Mouse (Mus musculus) lung, adult 2 months (tissue): ENCODE data around the gene Nptx1. TPM values are rescaled to one million over a fixed set of nuclear protein-coding genes. Genes with fewer than 3 reads are reported as not detected.

ENCODE experiments used
- DNase-seq: peaks from one replicate; pipeline ENCODE4 v3.0.0; 2022
- H3K4me1 ChIP-seq: fragments of 200-500 bp; 2 replicates; pipeline ENCODE4 v1.6.1; 2011; ENCODE audit warnings: low read length; ENCODE audit not compliant: control insufficient read depth, insufficient read depth
- H3K4me3 ChIP-seq: fragments of 200-500 bp; replicated peaks from 2 replicates; pipeline ENCODE3; 2011; ENCODE audit warnings: low read depth, mild to moderate bottlenecking, control low read depth, low read length; ENCODE audit errors: extremely low read depth
- CTCF ChIP-seq: fragments of 200-500 bp; IDR thresholded peaks from 2 replicates; pipeline ENCODE4 v1.5.1; 2011; ENCODE audit warnings: mild to moderate bottlenecking, low read length, control low read depth; ENCODE audit not compliant: insufficient read depth
- POLR2A ChIP-seq: fragments of 200-500 bp; IDR thresholded peaks from 2 replicates; pipeline ENCODE4 v1.6.1; 2011; ENCODE audit warnings: low read depth, mild to moderate bottlenecking, control low read depth, low read length, borderline replicate concordance; ENCODE audit errors: extremely low read depth
- WGBS: fragments of 180-500 bp; shearing (Covaris S2); methylation state at CpG from one replicate; pipeline ENCODE4 v1.1.7; 2018; 5-methylcytosine and 5-hydroxymethylcytosine counted together
- polyA plus RNA-seq: library from polyadenylated mRNA; depleted of rRNA; stranded (reverse); fragments of >200 nt; gene quantifications from 2 replicates; pipeline ENCODE4 v1.2.3, GENCODE M21; 2012

The Nptx1 gene
- polyA plus RNA-seq, 1 experiment, result 8.7 TPM

DNA sequence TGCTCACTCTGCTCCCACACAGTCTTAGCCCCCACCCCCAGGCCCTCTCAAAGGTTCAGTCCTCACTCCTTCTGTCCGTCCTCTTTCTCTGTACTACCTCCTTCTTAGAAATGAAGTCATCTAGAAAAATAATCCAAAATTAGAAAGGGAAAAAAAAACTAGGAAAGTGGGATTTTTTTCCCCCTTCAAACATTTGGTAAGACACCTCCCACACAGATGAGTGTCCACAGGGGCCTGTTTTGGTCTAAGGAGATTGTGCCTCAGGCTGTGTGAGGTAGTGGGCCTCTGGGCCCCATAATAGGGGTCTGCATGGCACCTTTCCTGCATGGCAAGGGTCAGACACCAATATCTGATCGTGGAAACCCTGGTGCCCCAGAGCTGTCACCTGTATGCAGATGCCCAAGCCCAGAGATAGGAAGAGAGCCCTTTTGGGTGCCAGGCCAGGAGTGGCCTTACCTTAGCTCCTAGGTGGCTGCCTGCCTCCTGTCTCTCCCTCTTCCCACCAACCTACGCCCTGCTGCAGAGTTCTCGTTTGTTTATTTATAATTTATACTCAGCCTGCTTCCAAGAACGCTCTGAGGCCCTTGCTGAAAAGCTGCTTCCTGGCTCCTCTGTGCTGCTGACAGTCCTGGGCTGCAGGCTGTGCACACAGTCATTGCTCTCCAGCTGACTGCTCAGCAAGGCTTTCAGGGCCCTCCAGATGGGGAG lies 27.4 kb downstream of the Nptx1 start:
- Histone ChIP-seq H3K4me1 (peaks cover 8% of the 10 kb centered on the region), H3K4me3 (no peak overlapping the region)
- no peak for DNase-seq
- TF ChIP-seq CTCF (no peak), POLR2A (no peak)
- WGBS, result 27% methylated on average over 5 of the region's 5 CpGs

DNA sequence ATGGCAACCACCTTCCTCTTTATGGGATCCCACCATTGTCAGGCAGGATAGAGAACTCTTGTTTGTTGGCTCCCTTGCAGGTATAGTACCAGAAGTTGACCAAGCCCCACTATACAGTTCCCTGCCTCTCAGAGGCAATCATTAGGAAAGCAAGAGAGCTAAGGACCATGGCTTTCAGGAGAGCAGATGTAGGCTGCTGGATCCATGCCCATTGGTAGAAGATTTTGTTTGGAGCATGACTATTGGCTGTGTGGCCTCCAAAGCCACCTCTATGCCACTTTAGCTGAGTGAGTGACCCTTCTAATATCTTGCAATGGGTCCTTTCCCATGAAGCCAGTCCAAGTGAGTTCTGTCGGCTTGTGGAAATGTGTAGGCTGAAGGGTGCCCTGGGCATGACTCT lies 28.2 kb downstream of the Nptx1 start:
- no peak overlapping the region for H3K4me3 ChIP-seq
- no peak for TF ChIP-seq POLR2A
- no peak for TF ChIP-seq CTCF
- WGBS, result 84% methylated on average over 1 of the region's 1 CpGs
- H3K4me1 ChIP-seq, result peaks cover 8% of the 10 kb centered on the region
- no peak for DNase-seq

DNA sequence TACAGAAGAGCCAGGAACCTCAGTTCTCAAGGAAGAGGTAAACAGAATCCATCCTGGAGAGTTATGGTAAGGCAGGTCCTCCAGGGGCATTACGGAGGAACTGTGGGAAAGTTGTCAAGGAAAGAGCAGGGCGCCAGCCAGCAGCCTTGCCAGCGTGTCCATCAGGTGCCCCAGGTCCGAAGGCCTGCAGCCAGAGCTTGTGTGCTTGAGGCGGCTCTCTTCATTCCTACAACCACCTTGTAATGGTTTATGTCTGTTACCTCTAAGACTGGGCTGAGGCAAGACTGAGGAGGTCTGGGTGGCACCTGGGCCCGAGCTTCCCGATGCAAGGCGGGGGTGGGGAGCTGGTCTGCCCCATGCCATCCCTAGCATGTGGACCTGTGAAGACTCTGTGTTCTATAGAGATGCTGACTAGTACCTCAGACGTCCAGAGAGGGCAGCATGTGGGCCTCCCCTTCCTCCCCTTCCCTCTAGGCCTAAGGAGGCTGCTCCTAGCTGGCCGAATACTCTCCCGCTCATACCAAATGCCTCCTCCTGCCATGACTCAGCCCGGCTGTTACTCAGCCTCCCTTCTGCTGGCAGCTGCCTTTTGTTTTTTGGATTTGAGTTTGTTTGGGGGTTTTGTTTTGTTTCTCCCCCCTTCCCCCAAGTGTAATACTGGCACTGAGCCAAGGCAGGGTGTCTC lies 30.7 kb downstream of the Nptx1 start:
- Histone ChIP-seq H3K4me1 (no peaks in the 10 kb centered on the region; the same call in none of the 2 replicates), H3K4me3 (no peak overlapping the region)
- DNase-seq, result no peak
- whole genome bisulfite sequencing, result 71% methylated on average over 12 of the region's 12 CpGs
- TF ChIP-seq POLR2A, result no peak
- no peak for TF ChIP-seq CTCF

DNA sequence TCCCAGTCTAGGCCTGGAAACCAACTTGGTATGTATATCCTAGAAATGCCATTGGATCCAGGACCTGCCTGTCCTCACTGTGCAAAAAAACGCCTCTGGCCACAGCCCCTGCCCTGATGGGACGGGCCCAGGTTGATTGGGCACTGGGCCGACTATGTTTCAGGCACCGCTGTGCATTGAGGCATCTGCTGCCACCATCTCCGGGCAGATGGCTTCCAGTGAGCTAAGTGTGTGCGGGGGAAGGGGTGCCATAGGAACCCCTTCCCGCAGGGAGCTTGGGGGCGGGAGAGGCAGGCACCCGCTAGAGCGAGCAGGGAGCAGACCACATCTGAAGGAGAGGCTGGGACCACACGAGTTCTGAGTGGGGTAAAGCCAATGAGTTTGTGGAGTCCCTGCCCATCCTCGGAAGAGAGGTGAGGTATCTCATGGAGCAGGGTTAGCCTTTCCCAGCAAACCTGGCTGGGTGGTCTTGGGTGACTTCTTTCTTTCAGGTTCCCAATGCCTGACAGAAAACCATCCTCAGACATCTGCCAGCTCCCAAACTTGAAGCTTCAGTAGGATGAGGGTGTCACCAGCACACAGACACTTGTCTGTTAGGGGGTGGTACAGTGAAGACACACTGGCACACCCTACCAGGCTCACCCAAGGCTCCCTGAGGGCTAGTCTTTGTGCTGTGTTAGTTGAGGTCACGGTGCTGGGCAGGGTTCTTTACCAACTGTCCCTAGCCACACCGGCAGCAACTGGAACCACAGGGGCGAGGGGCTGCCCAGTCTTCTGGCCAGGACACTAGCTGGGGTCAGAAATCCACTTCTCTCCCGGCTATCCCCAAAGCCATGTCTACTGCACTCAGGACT lies 31.5 kb downstream of the Nptx1 start:
- Histone ChIP-seq H3K4me3 (no peak overlapping the region), H3K4me1 (no peaks in the 10 kb centered on the region; the same call in none of the 2 replicates)
- TF ChIP-seq CTCF, result no peak
- TF ChIP-seq POLR2A, result no peak
- DNase-seq, result no peak
- 83% methylated on average over 16 of the region's 16 CpGs for WGBS

DNA sequence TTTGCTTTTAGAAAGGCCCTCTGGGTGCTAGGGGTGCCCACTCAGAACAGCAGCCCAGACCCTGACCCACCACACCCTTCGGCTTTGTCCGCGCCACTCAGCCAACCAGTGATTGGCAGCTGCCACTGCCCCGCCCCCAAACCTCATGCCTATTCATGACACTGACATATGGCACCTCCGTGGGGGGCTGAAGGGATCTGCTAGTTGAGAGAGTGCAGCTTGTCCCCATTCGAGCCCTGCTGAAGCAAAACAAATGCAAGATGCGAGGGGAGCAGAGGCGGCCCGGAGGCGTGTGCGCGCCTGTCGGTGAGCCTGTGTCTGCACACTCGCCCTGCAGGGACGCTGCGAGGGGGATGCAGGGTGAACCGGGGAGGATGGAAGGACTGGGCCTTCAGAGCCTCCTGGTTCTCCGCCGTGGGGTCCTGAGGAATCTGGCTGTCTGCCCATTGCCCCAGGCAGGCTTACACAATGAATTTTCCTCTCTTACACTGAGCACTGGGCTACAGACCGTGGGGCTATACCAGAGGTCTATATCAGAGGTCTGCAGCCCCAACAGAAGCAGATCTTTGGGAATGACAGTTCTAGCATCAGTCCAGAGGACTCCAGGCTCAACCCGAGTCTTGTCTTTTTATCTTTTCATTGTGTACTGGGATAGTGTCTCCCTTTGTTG lies 32.5 kb downstream of the Nptx1 start:
- WGBS, result 19% methylated on average over 21 of the region's 21 CpGs
- no peak for TF ChIP-seq CTCF
- TF ChIP-seq POLR2A, result no peak
- no peaks in the 10 kb centered on the region; the same call in 1 of the 2 replicates for H3K4me1 ChIP-seq
- DNase-seq, result no peak
- H3K4me3 ChIP-seq, result no peak overlapping the region

DNA sequence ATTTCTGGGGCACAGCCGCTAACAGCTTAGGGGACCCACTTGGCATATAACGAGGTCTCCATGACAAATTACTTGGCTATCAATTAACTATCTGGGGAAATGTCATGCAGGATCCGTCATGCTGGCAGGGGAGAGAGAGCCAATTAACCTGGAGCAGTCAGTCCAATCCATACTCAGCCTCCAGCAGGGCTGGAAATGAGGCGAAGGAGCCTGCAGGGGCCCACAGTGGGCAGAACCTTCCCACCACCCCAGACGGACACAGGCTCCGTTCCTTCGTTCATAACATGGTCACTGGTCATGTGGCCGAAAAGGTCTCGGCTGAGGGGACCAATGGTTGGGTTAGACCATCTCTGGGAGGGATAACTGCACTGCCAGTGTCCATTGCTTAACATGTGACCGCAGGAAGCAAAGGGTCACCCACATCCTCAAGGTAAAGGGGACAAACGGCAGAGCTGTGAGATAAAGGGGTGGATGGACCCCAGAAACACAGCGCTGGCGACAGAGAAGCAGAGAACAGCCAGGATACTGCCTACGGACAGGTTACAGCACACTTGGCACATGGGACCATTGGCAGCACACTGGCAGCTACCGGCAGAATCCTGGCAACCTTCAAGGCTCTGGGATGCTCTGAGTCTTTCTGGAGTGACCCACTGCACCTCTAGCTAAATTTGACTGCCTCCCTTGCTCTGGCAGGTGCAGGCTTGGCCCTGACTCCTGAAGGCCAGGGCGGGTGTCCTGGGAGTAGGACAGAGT lies 33.3 kb downstream of the Nptx1 start:
- TF ChIP-seq CTCF, result no peak
- no peak for TF ChIP-seq POLR2A
- Histone ChIP-seq H3K4me1 (no peaks in the 10 kb centered on the region), H3K4me3 (no peak overlapping the region)
- WGBS, result 60% methylated on average over 16 of the region's 16 CpGs
- no peak for DNase-seq

DNA sequence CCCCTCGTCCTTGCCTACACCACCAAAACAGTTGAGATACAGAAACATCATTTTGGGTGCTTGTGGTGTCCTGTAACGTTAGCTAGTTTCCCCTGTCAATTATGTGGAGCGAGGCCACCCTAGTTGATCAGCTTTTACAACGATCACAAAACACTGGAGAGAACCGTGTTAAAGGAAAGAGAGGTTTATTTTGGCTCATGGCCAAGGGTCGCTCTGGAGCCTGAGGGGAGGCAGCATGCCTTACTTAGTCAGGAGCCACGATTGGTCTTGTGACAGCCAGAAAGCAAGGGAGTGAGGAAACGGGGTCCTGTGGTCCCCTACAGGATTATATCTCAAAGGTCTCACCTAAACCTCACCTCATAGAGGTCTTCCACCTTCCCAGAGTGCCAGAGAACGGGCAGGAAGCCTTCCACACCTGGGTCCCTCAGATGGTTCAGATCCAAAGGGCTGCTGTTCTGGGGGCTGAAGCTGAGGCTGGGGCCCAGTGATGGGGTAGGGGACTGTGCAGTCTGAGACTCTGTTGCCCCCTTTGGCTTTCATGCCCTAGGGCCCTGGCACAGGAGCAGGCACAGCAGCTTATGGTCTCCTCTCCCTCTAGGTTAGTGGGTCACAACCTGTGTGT lies 34.4 kb downstream of the Nptx1 start:
- 28% methylated on average over 9 of the region's 9 CpGs for WGBS
- Histone ChIP-seq H3K4me3 (no peak overlapping the region), H3K4me1 (no peaks in the 10 kb centered on the region)
- TF ChIP-seq POLR2A, result no peak
- no peak for TF ChIP-seq CTCF
- DNase-seq, result no peak

DNA sequence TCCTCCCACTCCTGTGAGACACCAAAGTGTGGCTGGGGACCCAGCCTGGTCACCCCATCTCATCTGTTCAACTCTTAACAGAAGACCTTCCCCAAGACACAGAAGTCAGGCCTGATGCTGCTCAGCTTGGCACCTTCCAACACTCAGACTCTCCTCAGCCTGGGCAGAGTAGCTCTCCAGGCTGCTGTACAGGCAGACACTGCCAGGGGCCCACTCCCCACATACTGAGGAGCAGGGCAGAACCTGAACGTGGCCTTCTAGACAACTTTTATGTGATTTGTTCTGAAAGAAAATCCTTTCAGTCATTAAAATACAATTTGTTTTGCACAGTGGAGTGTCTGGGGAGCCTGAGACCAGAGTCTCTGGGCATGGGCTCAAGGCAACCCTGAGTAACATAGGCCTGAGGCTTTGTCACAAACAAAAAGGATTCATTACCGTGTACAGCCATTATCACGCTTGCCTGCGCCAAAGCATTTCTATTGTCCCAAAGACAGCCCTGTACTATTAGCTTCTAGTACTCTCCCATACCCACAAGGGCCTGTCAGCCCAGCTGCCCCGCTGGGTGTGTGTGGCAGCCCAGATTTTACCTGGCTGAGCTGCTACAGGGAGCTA lies 38.3 kb downstream of the Nptx1 start:
- TF ChIP-seq CTCF (no peak), POLR2A (no peak)
- no peak for DNase-seq
- WGBS, result 78% methylated on average over 5 of the region's 5 CpGs
- no peak overlapping the region for H3K4me3 ChIP-seq
- H3K4me1 ChIP-seq, result no peaks in the 10 kb centered on the region

DNA sequence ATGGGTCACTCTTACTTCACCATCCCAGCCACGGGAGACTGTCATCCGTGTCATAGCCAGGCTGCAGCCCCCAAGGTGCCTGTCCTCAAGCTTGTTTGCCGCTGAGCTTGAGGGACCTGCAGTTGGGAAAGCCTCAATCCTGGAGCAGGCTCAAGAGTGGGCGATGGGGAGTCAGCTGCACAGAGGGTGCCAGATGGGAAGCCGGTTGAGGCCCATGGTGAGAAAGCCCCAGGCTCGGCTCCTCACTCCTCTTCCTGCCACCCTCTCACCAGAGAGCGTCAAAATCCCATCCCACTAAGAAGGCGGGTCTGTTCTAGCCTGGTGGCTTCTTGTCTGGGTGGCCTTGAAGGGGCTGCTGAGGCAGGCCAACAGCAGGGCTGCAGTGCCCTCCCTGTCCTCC lies 39.8 kb downstream of the Nptx1 start:
- TF ChIP-seq POLR2A, result no peak
- TF ChIP-seq CTCF, result no peak
- WGBS, result 86% methylated on average over 8 of the region's 8 CpGs
- no peaks in the 10 kb centered on the region for H3K4me1 ChIP-seq
- no peak for DNase-seq
- no peak overlapping the region for H3K4me3 ChIP-seq
